Mouse (Mus musculus) kidney, postnatal 10 days (tissue): Measurements from ENCODE around the gene Gcfc2.

ENCODE experiments used
- DNase-seq: peaks from one replicate; pipeline ENCODE4 v3.0.0; 2021; ENCODE audit warnings: mixed read lengths

Gene Gcfc2

DNA sequence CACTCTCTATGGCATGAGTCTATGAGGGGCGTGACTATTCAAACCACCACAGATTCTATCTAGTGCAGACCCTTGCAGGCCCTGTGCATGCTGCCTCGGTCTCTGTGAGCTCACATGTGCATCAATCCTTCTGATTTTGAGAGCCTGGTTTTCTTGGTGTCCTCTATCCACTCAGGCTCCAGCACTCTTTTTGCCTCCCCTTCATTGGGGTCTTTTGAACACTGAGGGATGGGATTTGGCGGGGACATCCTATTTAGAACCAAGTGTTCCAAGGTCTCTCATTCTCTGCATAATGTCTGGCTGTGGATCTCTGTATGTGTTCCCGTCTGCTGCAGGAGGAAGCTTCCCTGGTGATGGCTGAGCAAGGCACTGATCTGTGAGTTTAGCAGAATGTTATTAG lies 55.8 kb downstream of the Gcfc2 start:
- DNase-seq = no peak

DNA sequence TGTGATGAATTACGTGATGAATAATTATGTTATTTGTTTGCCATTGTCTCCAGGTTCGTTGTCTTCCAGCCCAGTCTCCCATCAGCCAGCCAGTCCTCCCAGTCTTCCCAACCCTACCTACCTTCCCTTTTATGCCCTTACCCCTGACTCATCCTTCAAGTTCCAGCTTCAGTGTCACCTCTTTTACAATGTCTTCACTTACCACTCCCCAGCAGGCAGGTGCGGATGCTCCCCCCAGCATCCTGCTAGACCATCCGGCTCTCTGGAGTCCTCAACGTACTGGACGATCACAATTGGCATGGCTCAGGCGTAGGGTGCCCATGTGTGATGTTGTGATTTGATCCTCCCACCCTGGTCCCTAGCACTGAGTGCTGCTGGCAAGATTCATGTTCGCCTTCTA lies 62.7 kb downstream of the Gcfc2 start:
- DNase-seq = no peak

GRCm38 (mm10) chr6:81986599-81986998 lies 63.1 kb downstream of the Gcfc2 start:
- DNase-seq = peak; percentile 39

GRCm38 (mm10) chr6:81987010-81987409 lies 63.5 kb downstream of the Gcfc2 start:
- DNase-seq = peak; percentile 92

GRCm38 (mm10) chr6:81987580-81987979 lies 64.1 kb downstream of the Gcfc2 start:
- peak; percentile 68 for DNase-seq

DNA sequence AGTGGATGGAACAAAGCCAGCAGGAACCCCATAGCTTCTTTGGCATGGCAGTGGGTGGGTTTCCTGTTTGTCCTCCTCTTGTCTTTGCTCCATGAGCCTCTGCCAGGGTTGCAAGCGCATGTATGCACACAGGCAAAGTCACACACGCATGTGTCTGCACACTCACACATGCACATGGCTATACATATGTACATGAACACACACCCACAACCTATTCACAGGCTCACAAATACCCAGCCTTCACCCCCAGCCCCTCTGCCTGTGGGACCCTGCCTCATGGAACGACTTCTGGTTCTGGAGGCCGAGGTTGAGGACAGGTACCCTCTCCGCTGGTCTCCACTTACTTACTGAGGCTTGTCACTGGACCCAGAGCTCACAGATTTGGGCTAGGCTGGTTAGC lies 64.9 kb downstream of the Gcfc2 start:
- no peak for DNase-seq

DNA sequence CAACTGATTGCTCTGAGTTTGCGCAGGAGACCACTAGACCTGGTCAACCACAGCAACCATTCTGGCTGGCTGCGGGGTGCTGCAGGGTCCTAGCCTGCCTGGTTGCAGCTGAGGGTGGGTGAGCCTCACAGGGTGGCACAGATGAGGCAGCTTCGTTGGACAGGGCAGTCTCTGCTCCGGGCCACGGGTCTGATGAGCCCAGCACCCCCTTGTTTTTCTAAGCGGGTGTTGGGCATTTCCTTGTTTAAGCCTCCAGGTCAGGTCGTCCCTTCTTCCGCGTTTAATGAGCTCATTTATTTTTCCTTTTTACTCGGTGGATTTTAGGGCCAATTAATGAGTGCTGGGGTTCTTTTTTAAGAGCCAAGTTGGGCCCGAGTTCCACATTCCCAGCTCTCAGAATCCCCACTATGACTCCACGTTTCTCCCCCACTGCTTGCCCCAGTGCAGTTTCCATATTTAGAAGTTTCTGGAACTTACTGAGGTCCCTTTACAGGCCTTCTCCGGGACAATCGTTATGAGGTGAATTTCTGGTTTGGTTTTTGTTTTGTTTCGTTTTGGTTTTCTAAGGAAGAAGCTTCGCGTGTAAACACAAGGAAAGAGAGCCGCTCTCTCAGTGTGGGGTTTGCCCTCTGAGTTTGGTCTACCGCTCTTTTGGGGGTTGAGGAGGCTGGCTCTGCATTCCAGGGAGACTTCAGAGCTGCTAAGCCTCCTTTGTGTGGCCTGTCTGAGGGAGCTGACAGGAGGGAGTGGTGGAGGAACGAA lies 66.8 kb downstream of the Gcfc2 start:
- no peak for DNase-seq
